Mouse (Mus musculus): ENCODE results near the gene Lhx6.

DNA sequence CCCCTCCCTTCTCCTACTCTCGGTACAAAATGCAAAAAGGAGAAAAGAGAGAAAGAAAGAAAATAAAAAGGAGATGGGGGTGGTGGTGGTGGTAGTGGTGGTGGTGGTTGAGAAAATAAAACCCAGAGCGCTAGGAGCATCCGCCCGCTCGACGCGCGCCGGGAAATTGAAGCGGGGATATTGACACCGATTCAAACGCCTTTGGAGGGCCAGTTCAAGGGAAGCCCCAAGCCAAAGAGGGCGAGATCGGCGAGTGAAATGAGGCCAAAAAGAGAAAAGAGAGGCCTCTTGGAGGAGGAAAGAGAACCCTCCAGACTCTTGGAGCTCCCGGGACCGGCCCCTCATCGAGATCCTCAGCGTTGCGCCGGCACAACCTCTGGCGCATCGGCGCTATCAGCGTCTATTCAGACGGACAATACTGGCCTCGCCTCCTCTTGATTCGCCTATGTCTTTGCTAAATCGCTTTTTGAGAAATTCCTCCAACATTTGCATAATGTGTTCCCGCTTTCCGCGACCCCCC is 712 bp downstream of the Lhx6 start:
- TF ChIP-seq CTCF (conservative IDR thresholded peaks at IDR 0.05; ENCODE audit: low read length) (no peak), POU5F1 (IDR thresholded peaks at IDR 0.05; ENCODE audit: borderline replicate concordance, low read length) (no peak), NANOG (IDR thresholded peaks at IDR 0.05; ENCODE audit: borderline replicate concordance, low read length) (no peak; the same call in 1 of the 2 replicates)

All from E14TG2a.4 (cell line).